Mouse (Mus musculus) lung, embryonic 16.5 days (tissue): ENCODE data around the gene Tmod2. TPM values are rescaled to one million over a fixed set of nuclear protein-coding genes. Genes with fewer than 3 reads are reported as not detected.
A peak's percentile ranks its signal among the peaks of the same experiment; 100 is the strongest.

Experiments used
- ATAC-seq: fragments of 200-750 bp; cut with Nextera tagmentation; 2 replicates; pipeline ENCODE4 v1.8.0; 2017; ENCODE audit warnings: low read depth, mild to moderate bottlenecking, moderate library complexity
- H3K27ac ChIP-seq: fragments of 300-500 bp; sonication (generic); 2 replicates; pipeline ENCODE4 v1.5.1; 2014; ENCODE audit warnings: mild to moderate bottlenecking, control low read depth, low read length
- H3K27me3 ChIP-seq: fragments of 300-500 bp; sonication (generic); 2 replicates; pipeline ENCODE4 v1.6.1; 2014; ENCODE audit warnings: low read depth, low read length, mixed read lengths; ENCODE audit not compliant: control insufficient read depth, insufficient read depth
- H3K36me3 ChIP-seq: fragments of 300-500 bp; sonication (generic); 2 replicates; pipeline ENCODE4 v1.6.1; 2014; ENCODE audit warnings: low read length; ENCODE audit not compliant: control insufficient read depth, insufficient read depth
- H3K4me1 ChIP-seq: fragments of 300-500 bp; sonication (generic); replicated peaks from 2 replicates; pipeline ENCODE4 v1.6.1; 2014; ENCODE audit warnings: low read length, mixed read lengths; ENCODE audit not compliant: control insufficient read depth, insufficient read depth
- H3K4me2 ChIP-seq: fragments of 300-500 bp; sonication (generic); 2 replicates; pipeline ENCODE4 v1.6.1; 2014; ENCODE audit warnings: low read depth, low read length, control low read depth
- H3K4me3 ChIP-seq: fragments of 300-500 bp; sonication (generic); 2 replicates; pipeline ENCODE4 v1.5.1; 2014; ENCODE audit warnings: mild to moderate bottlenecking, low read length, control low read depth
- H3K9ac ChIP-seq: fragments of 300-500 bp; sonication (generic); 2 replicates; pipeline ENCODE4 v1.6.1; 2014; ENCODE audit warnings: low read length, control low read depth
- H3K9me3 ChIP-seq: fragments of 300-500 bp; sonication (generic); 2 replicates; pipeline ENCODE4 v1.6.1; 2016; ENCODE audit warnings: low read length; ENCODE audit not compliant: control insufficient read depth
- WGBS: fragments of 180-500 bp; shearing (Covaris S2); extraction: QIAGEN DNeasy Blood & Tissue Kit; methylation state at CpG from one replicate; pipeline ENCODE4 v1.1.7; 2014; 5-methylcytosine and 5-hydroxymethylcytosine counted together
- polyA plus RNA-seq: library from polyadenylated mRNA; unstranded; fragments of >200 nt; fragmentation: Nextera tagmentation; extraction: Ambion mirVana; gene quantifications from 2 replicates; pipeline ENCODE4 v1.2.1, GENCODE M21; 2015

The Tmod2 gene
- polyA plus RNA-seq, 1 experiment from 2014 or later, result 8.7 TPM

GRCm38 (mm10) chr9:75561040-75561669, 50.0 kb downstream of the Tmod2 start:
- Histone ChIP-seq H3K27ac (no peak overlapping the region), H3K27me3 (no peaks in the 10 kb centered on the region), H3K9ac (no peak overlapping the region), H3K9me3 (no peaks in the 10 kb centered on the region), H3K4me2 (no peak overlapping the region), H3K4me3 (no peak overlapping the region), H3K36me3 (no peaks in the 10 kb centered on the region), H3K4me1 (peaks cover 17% of the 10 kb centered on the region)
- no peak for ATAC-seq
- 66% methylated on average over 13 of the region's 13 CpGs for WGBS

DNA sequence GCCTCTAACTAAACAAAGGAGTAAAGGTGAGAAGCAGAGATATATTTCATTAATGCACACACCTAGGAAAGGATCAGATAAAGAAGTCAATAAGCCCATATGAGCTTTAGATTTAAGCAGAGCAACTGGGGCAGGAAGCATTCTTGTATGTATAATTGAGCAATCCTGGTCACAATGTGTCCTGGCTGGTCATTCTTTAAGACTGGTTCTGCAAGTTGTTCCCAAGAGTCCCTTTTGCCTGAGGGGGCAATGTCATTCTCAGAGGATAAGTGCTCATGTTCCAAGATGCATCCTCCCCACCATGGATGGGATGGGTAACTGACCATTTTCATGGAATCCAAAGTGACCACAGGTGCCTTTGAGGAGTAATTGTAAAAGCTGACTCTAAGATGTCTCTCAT, 50.8 kb downstream of the Tmod2 start:
- no peaks in the 10 kb centered on the region for H3K9me3 ChIP-seq
- H3K4me2 ChIP-seq, result no peak overlapping the region
- H3K27ac ChIP-seq, result no peak overlapping the region
- H3K4me3 ChIP-seq, result no peak overlapping the region
- no peak for ATAC-seq
- no peaks in the 10 kb centered on the region for H3K36me3 ChIP-seq
- no peaks in the 10 kb centered on the region for H3K27me3 ChIP-seq
- H3K4me1 ChIP-seq, result peaks cover 20% of the 10 kb centered on the region
- H3K9ac ChIP-seq, result no peak overlapping the region

- no peaks in the 10 kb centered on the region for H3K36me3 ChIP-seq
- H3K27me3 ChIP-seq, result no peaks in the 10 kb centered on the region
- H3K4me3 ChIP-seq, result peak within 1 kb of the TSS; percentile 96
- H3K4me1 ChIP-seq, result peaks cover 20% of the 10 kb centered on the region
- H3K9me3 ChIP-seq, result no peaks in the 10 kb centered on the region
- H3K4me2 ChIP-seq, result peak within 1 kb of the TSS; percentile 62
- H3K9ac ChIP-seq, result peak within 1 kb of the TSS; percentile 96
- WGBS, result under 1% methylated on average over 21 of the region's 21 CpGs
- peak; percentile 96 for ATAC-seq
- H3K27ac ChIP-seq, result peak within 1 kb of the TSS; percentile 96
Measured at GRCm38 (mm10) chr9:75559512-75560012, 51.6 kb downstream of the Tmod2 start, which contains the start of gene Tmod3. Gene Tmod3 (minus strand): TSS chr9:75559657.

DNA sequence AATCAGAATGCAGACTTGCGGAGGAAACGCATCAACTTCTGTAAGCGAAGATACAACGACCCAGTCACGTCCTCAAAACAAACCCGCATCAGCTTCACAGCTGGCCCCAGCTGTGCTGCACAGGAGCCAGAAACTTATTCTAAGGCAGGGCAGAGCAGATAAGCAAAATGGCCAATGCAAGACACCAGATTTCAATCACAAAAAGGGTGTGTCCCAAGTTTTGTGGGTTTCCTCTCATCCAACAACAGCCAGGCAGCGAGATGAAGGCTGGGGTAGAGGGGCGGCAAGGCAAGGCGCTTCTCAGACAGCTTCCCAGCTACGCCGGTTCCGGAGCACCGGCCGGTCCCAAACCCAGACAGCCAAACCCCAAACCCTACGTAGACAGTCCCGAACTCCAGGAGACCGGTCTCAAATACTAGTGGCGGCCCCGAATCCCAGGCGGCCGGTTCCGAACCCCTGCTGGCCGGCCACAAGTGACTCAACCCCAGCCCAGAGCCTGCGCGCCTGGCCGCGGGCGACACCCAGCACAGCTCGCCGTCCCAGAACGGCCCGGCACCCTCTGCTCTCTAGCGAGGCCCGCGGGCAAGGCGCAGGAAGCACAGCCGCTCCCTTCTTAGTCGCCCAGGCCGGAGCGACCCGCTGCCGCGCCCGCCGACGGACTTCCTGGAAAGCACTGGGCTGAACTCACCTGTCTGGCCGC, 52.2 kb downstream of the Tmod2 start:
- peak; percentile 90 for ATAC-seq

DNA sequence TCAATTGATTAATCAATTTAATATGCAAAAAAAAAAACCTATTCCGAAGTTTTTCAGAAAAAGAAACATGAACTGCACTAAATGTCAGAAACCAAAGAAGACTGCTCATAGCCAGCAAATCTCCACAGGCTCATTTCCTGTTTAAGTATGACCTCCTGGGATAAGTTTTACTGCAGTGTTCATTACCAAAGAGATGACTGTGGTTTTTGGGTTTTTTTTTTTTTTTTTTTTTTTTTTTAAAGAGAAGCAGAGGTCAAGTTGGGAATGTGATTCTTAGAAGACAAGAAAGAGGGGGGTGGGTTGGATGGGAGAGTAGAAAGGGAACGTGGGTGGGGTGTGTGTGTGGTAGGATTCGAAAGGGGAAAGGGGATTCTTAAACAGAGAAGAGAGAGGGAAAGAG, 52.8 kb downstream of the Tmod2 start:
- 12% methylated on average over 3 of the region's 3 CpGs for WGBS
- H3K27me3 ChIP-seq, result no peaks in the 10 kb centered on the region
- peak; percentile 1; the same call in 1 of the 2 replicates for ATAC-seq
- peak overlapping the region; percentile 96 for H3K27ac ChIP-seq
- H3K9me3 ChIP-seq, result no peaks in the 10 kb centered on the region
- H3K4me1 ChIP-seq, result peaks cover 26% of the 10 kb centered on the region
- H3K9ac ChIP-seq, result peak overlapping the region; percentile 96
- peak overlapping the region; percentile 96 for H3K4me3 ChIP-seq
- H3K4me2 ChIP-seq, result peak overlapping the region; percentile 62
- H3K36me3 ChIP-seq, result no peaks in the 10 kb centered on the region

More for the DNA sequence above, 52.2 kb downstream of the Tmod2 start:
- H3K27me3 ChIP-seq, result no peaks in the 10 kb centered on the region
- H3K9me3 ChIP-seq, result no peaks in the 10 kb centered on the region
- peak overlapping the region; percentile 62 for H3K4me2 ChIP-seq
- H3K27ac ChIP-seq, result peak overlapping the region; percentile 96
- no peaks in the 10 kb centered on the region for H3K36me3 ChIP-seq
- H3K9ac ChIP-seq, result peak overlapping the region; percentile 96
- under 1% methylated on average over 47 of the region's 47 CpGs for WGBS
- peaks cover 21% of the 10 kb centered on the region for H3K4me1 ChIP-seq
- H3K4me3 ChIP-seq, result peak overlapping the region; percentile 96

DNA sequence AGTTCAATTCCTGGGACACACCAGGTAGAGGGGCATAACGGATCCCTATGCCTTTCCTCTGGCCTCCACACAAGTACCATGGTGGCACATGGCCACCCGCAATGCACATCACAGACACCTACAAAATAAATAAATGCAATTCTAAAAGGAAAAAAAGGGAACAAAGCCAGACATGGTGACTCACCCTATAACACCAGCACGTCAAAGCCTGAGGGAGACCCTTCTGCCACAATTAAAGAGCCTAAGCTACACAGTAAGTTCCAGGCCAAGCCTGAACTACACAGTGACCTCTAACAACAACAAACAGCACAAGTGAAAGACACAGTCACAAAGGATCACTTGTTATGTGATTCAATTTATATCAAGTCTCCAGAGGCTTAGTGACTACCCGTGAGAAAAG, 57.4 kb downstream of the Tmod2 start:
- Histone ChIP-seq H3K27me3 (no peaks in the 10 kb centered on the region), H3K36me3 (peaks cover 2% of the 10 kb centered on the region; the same call in 1 of the 2 replicates), H3K4me2 (no peak overlapping the region), H3K9ac (no peak overlapping the region), H3K27ac (no peak overlapping the region), H3K9me3 (peaks cover 7% of the 10 kb centered on the region; the same call in 1 of the 2 replicates), H3K4me3 (no peak overlapping the region), H3K4me1 (peaks cover 31% of the 10 kb centered on the region)
- no peak for ATAC-seq
- 71% methylated on average over 4 of the region's 4 CpGs for WGBS

- WGBS, result 32% methylated on average over 5 of the region's 5 CpGs
- peaks cover 7% of the 10 kb centered on the region; the same call in 1 of the 2 replicates for H3K9me3 ChIP-seq
- H3K27me3 ChIP-seq, result no peaks in the 10 kb centered on the region
- no peak for ATAC-seq
- peaks cover 2% of the 10 kb centered on the region; the same call in 1 of the 2 replicates for H3K36me3 ChIP-seq
- H3K4me1 ChIP-seq, result peaks cover 33% of the 10 kb centered on the region
- no peak overlapping the region for H3K27ac ChIP-seq
- no peak overlapping the region for H3K4me2 ChIP-seq
- no peak overlapping the region for H3K4me3 ChIP-seq
- no peak overlapping the region for H3K9ac ChIP-seq
Measured at GRCm38 (mm10) chr9:75551342-75551741, 59.8 kb downstream of the Tmod2 start.

GRCm38 (mm10) chr9:75549010-75549409, 62.1 kb downstream of the Tmod2 start:
- no peak overlapping the region for H3K4me2 ChIP-seq
- peaks cover 2% of the 10 kb centered on the region; the same call in 1 of the 2 replicates for H3K36me3 ChIP-seq
- peaks cover 34% of the 10 kb centered on the region for H3K4me1 ChIP-seq
- H3K27ac ChIP-seq, result no peak overlapping the region
- H3K9ac ChIP-seq, result no peak overlapping the region
- no peak for ATAC-seq
- H3K9me3 ChIP-seq, result peaks cover 7% of the 10 kb centered on the region; the same call in 1 of the 2 replicates
- H3K27me3 ChIP-seq, result no peaks in the 10 kb centered on the region
- 44% methylated on average over 8 of the region's 8 CpGs for WGBS
- H3K4me3 ChIP-seq, result no peak overlapping the region

DNA sequence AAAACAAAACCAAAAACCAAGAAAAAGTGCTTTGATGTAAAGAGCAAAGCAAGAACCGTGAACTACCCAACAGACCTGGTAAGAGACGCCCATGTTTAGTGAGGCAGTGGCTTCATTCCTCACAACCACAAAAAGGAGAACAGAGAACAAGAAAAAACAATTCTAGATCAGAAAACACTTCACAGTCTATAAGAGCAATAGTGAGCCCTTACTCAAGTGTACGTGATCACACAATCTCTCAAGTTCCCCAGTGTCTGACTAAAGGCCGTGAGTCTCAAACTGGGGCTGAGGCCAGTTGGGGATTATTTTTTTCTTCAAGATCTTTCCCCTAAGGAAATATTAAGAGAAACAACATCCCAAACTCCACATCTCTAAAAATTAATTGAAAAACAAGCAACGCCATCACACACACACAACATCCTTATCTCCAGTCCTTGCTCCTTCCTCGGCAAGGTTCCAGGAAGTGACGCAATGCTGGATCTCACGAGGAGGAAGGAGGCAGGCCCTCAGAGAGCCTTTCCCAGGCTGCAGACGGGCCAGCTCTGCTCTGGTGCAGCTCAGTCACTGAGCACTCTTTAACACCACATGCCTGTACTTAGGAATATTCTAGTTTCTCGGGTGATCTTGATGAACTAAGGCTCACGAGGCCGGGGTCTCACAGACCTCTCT, 64.1 kb downstream of the Tmod2 start:
- WGBS, result 32% methylated on average over 12 of the region's 12 CpGs
- Histone ChIP-seq H3K4me1 (peaks cover 34% of the 10 kb centered on the region), H3K9me3 (peaks cover 7% of the 10 kb centered on the region; the same call in 1 of the 2 replicates), H3K27me3 (no peaks in the 10 kb centered on the region), H3K27ac (peak overlapping the region; percentile 61), H3K4me3 (no peak overlapping the region), H3K4me2 (peak overlapping the region; percentile 13; the same call in 1 of the 2 replicates), H3K9ac (peak overlapping the region; percentile 6; the same call in 1 of the 2 replicates), H3K36me3 (peaks cover 2% of the 10 kb centered on the region; the same call in 1 of the 2 replicates)
- peak; percentile 91 for ATAC-seq
